Mouse (Mus musculus): ENCODE results near the gene Exog. TPM values are rescaled to one million over a fixed set of nuclear protein-coding genes. Genes with fewer than 3 reads are reported as not detected.

Gene Exog
- 3.6 and 5.6 TPM in 2 replicates for total RNA-seq (2017)

DNA sequence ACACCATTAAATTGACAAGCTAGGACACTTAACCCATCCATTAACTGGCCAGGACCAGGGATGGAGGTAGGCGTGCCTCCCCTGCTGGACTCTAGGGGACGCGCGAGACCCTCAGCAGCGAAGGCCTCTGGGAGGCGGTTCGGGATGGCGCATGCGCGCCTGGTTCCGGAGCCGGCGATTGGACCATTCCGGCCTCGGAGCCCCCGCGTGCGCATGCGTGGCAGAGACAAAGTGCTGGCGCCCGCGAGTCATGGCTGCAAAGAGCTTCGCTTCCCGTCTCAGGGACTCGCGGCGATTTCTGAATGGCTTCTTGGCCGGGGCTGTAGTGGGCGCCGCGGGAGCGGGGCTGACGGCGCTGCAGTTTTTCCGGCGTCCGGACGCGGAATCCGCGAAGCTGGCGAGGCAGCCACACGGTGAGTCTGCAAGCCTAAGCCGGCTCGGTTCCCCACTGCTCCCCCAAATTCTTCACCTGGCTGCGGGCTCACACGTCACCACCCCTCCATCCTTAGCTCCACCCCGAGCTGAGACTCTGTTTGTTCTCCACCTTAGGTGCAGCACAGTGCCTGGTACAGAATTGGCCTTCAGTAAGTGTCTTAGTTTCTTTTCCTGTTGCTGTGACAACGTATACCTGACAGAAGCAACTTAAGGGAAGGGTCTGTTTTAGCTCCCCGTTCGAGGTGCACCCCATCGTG, at the start of gene Exog:
Gene Exog, plus strand, starts transcription at position 206 of the 692 bp plus-strand sequence.
- ATAC-seq (replicated peaks in 1 of 2; ENCODE audit: insufficient read depth in 1 of 2, low FRiP score in 2 of 2, low TSS enrichment in 1 of 2, low read depth in 1 of 2, poor library complexity in 2 of 2, severe bottlenecking in 2 of 2) = peak; percentile 84 to 90

DNA sequence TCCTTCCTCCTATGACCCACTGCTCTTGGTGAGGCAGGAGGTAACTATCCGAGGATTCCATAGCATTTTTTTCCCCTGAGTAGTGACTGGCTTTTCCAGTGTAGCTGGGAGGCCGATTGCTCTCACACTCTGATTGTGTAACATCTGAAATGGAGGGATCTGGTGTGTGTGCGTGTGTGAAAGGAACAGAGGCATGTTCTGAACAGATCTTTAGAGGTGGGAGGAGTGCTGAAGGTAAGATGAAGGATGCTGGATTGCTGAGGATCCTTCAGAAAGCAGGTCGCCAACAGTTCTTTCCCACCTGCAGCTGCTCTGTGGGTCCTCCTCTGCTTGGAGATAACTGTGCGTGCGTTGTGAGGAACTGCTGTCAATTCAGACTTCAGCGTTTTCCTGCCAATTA, 43.4 kb upstream of the Exog start:
- ATAC-seq (replicated peaks in 1 of 2; ENCODE audit: insufficient read depth in 1 of 2, low FRiP score in 2 of 2, low TSS enrichment in 1 of 2, low read depth in 1 of 2, poor library complexity in 2 of 2, severe bottlenecking in 2 of 2) = peak in 1 of 2 experiments; percentile 13; a peak in 1 of 4 replicates

DNA sequence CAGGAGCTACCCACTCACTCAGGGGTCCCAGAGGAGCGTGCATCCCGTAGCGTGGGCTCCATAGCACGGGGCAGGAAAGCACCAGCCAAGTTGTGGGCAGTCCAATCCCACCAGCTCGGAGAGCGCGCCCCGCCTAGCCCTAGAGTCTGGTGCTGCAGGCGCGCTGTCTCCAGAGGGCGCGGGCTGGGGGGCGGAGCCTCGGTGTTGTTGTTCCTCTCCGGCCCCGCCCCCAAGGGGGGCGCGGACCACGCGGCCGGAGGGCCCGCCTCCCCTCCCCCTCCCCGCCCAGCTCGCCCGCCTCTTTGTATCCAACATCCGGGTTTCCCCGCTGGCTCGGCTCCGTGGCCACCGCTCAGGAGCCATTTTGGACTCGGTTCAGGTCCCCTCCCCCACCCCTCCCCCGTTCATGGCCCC, 42.9 kb upstream of the Exog start, which contains the start of gene Acvr2b:
Gene Acvr2b, plus strand, starts transcription at position 318 of the 414 bp plus-strand sequence.
- ATAC-seq (replicated peaks in 1 of 2; ENCODE audit: insufficient read depth in 1 of 2, low FRiP score in 2 of 2, low TSS enrichment in 1 of 2, low read depth in 1 of 2, poor library complexity in 2 of 2, severe bottlenecking in 2 of 2) = peak; percentile 75 to 79

DNA sequence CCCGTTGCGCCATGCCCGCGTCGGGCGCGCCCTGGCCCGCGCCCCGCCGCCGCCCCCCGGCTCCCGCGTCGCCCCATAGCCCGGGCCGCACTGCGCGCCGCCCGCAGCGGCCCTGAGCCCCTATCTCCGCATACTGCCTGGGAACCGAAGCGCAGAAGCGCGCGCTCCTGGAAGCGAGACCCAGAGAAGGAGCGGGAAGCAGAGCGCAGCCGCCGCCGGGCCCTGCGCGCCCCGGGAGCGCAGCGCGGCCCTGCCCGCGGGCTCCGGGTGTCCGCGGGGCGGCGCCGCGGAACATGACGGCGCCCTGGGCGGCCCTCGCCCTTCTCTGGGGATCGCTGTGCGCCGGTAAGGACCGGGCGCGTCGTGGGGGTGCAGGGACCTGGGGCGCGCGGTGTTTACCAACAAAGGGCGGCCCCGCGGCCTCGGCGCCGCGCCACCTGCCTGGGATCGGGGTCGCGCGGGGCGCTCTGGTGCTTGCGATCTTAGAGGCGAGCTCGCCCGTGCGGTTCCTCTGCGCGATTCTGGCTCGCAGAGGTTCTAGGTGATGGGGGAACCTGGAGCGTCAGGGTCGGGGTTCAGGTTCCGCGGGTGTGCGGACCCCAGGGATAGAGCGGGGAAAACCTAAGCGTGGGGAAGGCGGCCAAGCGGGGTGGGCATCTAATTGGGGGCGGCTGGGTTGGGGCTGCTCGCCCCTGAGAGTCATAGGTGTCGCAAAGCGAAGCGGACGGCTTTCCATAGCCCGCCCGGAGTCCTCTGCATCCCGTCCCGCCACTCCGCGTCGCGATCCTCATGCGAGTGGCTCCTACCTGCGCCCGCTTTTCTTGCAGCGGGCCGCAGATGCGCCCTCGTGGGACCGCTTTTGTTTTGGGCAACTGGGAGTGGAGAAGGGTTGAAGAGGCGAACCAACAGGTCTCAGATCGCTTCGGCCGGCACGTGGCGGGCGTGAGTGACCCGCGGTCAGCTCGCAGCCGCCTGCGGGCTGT, 42.2 kb upstream of the Exog start:
- ATAC-seq (replicated peaks in 1 of 2; ENCODE audit: insufficient read depth in 1 of 2, low FRiP score in 2 of 2, low TSS enrichment in 1 of 2, low read depth in 1 of 2, poor library complexity in 2 of 2, severe bottlenecking in 2 of 2) = no peak

DNA sequence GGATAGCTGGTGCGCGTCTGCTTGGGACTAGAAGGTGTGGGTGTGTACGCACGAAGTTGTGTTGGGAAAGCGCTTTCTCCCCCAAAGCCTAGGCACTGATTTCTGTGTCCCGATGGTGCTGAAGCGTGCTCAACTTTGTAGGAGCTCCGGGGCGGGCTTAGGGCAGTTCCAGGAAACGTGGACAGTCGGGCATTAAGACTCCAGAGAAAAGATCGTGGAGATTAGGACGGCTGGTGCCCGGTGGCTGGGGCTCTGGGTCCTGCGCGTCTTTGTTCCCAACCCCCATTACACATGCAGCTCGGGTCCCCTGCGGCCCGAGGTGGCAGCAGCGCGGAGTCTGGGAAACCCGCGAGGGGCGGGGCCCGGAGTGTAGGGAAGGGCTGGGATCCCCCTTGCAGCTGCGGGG, 41.5 kb upstream of the Exog start:
- ATAC-seq (replicated peaks in 1 of 2; ENCODE audit: insufficient read depth in 1 of 2, low FRiP score in 2 of 2, low TSS enrichment in 1 of 2, low read depth in 1 of 2, poor library complexity in 2 of 2, severe bottlenecking in 2 of 2) = no peak

DNA sequence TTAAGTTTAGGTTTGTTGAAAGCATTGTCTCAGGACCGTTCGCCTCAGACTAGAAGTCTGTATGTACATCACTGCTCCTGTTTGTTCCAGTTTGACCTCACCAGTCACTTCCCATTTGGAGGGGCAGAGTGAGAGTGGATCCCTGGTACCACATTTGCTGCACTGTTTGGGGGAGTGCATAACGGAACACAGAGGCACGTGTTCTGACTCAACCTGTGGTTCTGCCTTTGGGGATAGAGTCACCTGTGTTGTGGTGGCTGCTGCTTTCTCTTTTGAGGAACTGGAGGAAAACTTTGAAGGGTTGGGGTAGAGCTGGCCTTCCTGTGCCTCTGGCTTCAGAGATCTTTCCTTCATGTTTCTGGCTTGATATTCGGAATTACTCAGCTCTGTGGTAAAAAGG, 40.7 kb upstream of the Exog start:
- ATAC-seq (replicated peaks in 1 of 2; ENCODE audit: insufficient read depth in 1 of 2, low FRiP score in 2 of 2, low TSS enrichment in 1 of 2, low read depth in 1 of 2, poor library complexity in 2 of 2, severe bottlenecking in 2 of 2) = peak; percentile 51 to 60

DNA sequence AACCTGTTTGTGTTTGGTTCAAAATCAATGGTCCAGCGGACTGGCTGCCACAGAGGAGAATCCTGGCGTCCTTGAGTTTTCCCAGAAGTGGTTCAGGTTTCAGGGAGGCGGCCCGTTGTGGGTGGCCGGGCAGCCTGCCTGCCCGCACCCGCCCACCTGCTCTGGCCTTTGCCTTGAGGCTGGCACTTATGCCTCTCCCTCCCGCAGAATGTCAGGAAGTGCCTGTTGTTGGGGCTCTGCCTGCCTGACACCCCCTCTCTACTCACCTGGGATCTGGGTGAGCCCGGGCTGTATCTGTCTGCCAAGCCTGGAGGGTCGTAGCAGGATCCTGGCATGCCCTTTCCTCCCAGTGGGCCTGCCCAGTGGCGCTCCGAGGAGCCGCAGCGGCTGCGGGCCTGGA, 36.9 kb upstream of the Exog start:
- no peak for ATAC-seq (replicated peaks in 1 of 2; ENCODE audit: insufficient read depth in 1 of 2, low FRiP score in 2 of 2, low TSS enrichment in 1 of 2, low read depth in 1 of 2, poor library complexity in 2 of 2, severe bottlenecking in 2 of 2)

DNA sequence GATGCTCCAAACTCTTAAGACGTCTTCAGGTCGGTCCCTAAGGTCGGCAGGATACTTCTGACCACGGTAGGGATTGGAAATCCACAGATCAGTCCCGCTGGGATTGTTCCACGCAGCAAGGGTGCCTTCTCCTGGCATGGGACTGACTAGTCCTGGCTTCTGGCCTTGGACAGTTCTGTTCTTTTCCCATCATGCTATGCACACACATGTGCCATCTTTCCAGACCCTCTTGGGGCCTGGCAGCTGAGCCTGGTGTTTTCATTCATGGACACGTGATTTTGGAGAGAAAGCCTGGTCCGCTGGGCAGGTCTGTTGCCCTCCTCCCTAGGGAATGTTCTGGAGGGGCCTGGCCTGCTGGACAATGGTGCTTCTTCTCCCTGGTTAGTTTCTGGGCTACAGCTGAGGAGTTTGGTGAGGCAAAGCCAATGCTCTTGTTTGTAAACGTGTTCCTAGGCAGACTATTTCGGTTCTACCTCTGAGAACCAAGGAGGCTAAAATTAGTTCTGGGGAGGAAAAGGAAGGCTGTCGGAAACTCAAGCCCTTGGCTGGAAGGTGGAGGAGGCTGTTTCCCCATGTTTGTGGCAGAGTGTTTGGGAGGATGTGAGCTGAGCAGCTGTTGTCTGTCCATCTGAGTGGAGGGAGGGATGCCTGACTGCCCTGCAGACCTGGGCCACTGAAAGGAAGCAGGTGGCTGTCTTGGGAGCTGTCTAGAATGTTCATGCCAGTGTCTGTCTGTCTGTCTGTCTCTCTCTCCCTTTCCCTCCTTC, 35.7 kb upstream of the Exog start:
- no peak for ATAC-seq (replicated peaks in 1 of 2; ENCODE audit: insufficient read depth in 1 of 2, low FRiP score in 2 of 2, low TSS enrichment in 1 of 2, low read depth in 1 of 2, poor library complexity in 2 of 2, severe bottlenecking in 2 of 2)

DNA sequence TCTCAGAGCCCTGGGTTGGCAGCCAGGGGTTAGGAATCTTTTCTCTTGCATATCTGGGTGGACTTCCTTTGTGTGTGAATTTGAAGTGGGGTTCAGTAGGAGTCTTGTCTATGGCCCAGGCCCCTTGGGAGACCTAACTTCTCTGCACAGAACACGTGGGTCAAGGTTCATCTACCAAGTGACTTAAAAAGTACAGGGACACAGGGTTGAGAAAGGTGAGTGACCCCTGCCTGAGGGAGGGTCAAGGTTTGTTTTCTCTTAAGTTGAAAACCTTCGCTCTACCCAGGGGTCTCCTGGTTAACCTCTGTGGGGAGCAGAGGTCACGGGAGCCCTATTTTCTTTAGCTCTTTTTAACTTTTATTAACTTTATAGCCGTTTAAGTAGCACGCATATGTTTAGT, 34.9 kb upstream of the Exog start:
- ATAC-seq (replicated peaks in 1 of 2; ENCODE audit: insufficient read depth in 1 of 2, low FRiP score in 2 of 2, low TSS enrichment in 1 of 2, low read depth in 1 of 2, poor library complexity in 2 of 2, severe bottlenecking in 2 of 2) = no peak

DNA sequence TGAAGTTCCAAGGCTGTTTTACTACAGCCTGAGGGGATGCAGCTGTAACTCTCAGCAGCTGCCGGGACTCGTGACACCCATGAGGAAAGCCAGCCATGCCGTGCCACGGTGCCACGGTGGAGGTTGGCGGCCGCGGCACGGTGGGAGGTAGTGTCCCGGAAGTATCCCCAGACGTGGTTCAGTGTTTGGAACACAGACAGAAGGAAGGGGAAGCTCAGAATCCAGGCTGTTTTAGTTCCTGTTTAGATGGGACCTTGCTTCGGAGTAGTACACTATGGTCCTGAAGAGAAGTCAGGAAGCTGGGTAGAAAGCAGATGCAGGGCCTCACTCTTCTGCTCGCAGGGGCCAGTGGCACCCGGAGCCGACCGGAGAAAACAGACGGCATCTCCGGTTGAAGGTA, 26.7 kb upstream of the Exog start:
- ATAC-seq (replicated peaks in 1 of 2; ENCODE audit: insufficient read depth in 1 of 2, low FRiP score in 2 of 2, low TSS enrichment in 1 of 2, low read depth in 1 of 2, poor library complexity in 2 of 2, severe bottlenecking in 2 of 2) = no peak

DNA sequence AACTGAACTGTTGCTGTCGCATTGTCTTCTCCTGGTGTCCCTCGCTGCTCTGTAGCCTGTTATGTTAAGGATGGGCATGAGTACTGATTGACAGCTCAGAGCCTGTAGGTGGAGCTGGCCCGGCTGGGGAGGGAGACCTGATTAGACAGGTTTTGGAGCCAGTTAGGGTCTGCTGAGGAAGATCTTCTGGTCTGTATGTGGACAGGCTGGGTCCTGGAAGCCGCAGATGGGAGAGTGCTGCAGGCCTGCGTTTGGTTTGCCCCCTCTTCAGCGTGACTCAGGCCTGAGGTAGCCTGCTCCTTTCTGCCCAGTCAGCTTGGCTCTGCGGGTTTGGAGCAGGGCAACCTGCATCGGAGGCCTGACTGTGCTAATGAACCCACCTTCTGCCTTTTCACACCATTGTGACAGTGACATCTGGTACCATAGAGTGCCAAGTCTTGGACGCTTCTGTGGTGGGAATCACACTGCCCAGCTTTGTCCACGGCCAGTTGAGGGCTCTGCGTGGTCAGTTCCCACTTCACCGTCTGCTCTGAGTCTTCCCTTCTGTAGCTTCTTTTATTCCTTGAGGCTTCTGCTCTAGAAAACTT, 24.8 kb upstream of the Exog start:
- ATAC-seq (replicated peaks in 1 of 2; ENCODE audit: insufficient read depth in 1 of 2, low FRiP score in 2 of 2, low TSS enrichment in 1 of 2, low read depth in 1 of 2, poor library complexity in 2 of 2, severe bottlenecking in 2 of 2) = no peak

DNA sequence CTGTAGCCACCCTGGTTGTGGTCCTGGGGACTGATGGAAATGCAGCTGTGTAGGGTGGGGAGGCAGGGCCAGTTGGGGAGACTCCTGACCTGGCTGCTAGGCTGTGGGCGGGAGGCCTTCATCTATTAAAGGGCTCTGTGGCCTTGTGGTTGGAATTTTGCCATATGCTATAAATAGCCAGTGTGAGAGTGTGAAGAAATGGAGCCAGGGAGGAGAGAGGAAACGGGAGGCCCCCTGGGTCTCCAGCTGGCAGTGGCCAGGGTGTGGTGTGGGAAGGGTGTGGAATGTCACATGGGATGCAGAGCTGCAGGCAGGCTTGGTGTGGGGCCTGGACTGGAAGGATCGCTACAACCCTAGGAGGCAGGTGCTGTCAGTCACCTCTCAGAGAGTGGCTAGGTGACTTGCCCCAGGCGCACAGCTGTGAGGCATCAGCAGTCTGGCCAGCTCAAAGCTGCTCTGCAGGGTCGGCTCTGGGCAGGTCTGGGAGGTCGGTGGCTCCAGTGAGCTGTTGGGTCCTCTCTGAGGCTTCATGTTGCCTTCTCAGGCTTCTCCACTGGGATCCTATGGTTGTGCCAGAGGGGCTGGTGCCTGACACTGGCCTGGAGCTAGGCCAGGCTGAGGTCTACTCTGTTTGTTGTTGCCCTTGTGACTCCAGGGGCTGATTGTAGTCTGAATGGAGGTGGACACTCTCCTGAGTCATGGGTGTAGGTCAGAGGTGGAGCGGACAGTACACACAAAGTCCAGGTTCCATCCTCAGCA, 19.3 kb upstream of the Exog start:
- ATAC-seq (replicated peaks in 1 of 2; ENCODE audit: insufficient read depth in 1 of 2, low FRiP score in 2 of 2, low TSS enrichment in 1 of 2, low read depth in 1 of 2, poor library complexity in 2 of 2, severe bottlenecking in 2 of 2) = peak; percentile 43 to 60; a peak in 3 of 4 replicates

DNA sequence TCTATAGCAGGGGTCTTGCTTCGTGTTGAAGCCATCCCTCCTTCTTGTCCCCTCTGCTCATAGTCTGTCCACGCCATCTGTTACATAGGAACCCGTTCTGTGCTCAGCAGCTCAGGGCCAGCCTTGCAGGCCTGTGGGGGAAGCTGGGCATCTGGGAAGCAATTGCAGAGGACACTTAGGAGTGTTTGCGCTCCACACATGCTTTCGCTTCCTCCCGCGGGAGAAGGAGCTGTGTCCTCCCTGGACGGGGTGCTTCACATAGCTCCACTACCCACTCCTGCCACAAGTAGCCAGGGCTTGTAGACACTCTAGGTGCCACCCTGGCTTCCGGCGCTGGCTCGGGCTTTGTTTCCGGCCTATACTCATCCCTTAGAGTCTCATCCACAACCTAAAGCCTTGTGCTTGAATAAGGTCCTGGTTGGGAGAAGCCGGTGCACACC, 18.7 kb upstream of the Exog start:
- no peak for ATAC-seq (replicated peaks in 1 of 2; ENCODE audit: insufficient read depth in 1 of 2, low FRiP score in 2 of 2, low TSS enrichment in 1 of 2, low read depth in 1 of 2, poor library complexity in 2 of 2, severe bottlenecking in 2 of 2)

DNA sequence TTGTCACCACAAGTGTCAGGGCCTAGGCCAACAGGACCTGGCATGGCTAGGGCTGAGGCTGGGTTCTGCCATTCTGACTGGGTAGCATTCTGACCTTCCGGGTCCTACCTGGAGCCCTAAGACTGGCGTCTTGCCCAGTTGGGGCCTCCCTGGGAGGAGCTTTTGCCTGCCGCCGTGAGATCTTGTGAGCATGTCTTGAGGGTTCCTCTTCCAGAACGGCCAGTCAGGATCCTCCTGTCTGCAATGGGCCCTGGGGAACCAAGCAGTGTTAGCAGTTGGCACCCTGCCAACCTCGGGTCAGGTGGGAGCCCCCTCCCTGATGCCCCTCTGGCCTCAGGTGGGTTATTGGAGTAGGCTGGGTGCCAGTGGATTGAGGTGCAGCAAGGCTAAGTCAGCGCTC, 18.3 kb upstream of the Exog start:
- ATAC-seq (replicated peaks in 1 of 2; ENCODE audit: insufficient read depth in 1 of 2, low FRiP score in 2 of 2, low TSS enrichment in 1 of 2, low read depth in 1 of 2, poor library complexity in 2 of 2, severe bottlenecking in 2 of 2) = no peak

DNA sequence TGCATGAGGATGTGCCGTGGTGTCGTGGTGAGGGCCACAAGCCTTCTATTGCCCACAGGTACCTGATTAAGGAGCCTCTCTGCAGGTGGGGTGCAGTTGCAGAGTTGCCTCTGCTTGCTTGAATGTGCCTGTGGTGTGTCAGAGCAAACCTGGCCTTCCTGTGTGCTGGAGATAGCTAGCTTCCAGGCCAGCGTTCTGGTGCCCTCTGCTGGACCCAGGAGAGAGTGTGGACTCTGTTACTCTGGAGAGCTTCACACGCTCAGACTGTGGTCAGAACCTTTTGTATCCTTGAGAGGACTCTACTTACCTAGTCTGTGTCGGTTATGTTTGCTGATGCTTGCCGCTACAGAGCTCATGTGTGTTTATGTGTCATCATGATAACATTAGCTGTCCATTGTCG, 14.4 kb upstream of the Exog start:
- ATAC-seq (replicated peaks in 1 of 2; ENCODE audit: insufficient read depth in 1 of 2, low FRiP score in 2 of 2, low TSS enrichment in 1 of 2, low read depth in 1 of 2, poor library complexity in 2 of 2, severe bottlenecking in 2 of 2) = peak; percentile 78 to 85

DNA sequence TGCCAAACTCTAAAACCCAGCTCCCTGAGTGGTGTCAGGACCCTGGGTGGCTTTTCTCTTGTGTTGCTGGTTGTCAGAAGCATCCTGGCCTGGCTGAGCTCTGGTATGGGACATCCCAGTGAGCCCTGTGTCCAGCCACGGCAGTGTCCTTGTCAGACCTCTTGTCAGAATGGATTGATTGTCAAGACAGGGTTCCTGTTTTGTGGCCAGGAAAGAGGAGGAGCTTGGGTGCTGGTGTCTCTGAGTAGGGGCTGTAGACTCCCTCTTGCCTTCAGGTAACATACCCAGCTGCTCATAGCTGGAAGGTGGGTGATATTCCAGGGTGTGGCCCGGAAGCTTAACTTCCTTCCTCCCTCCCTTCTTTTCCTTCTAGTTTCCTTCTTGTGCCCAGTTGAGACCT, 8.9 kb upstream of the Exog start:
- no peak; a peak in 1 of 4 replicates for ATAC-seq (replicated peaks in 1 of 2; ENCODE audit: insufficient read depth in 1 of 2, low FRiP score in 2 of 2, low TSS enrichment in 1 of 2, low read depth in 1 of 2, poor library complexity in 2 of 2, severe bottlenecking in 2 of 2)

DNA sequence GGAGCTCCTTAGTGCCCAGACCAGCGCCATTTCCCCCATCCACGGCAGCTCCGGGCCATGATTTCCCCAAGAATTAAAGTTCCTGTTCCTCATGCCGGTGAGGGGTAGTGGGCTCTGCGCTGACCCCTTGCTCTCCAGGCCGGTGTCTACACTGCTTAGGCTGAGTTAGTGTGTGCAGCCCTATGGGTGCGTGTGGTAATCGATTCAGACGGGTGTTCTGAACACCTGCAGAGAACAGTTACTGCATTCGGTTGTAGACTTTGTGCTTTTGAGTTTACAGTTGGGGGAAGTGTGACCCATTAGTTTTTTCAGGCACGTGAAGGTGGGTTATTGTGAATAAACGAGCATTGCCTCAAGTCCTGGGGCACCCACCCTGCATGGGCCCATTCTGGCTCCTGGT, 6.7 kb upstream of the Exog start:
- ATAC-seq (replicated peaks in 1 of 2; ENCODE audit: insufficient read depth in 1 of 2, low FRiP score in 2 of 2, low TSS enrichment in 1 of 2, low read depth in 1 of 2, poor library complexity in 2 of 2, severe bottlenecking in 2 of 2) = no peak

All from hematopoietic stem cell, adult 5-6 weeks (primary cell).